Mouse (Mus musculus): ENCODE measurements at regions not wholly inside any gene's neighbourhood (a gene's known extent, or its start where the extent isn't known, plus 50 kb on each side); places are given as distances from the start of the nearest gene placed in this dataset.

DNA sequence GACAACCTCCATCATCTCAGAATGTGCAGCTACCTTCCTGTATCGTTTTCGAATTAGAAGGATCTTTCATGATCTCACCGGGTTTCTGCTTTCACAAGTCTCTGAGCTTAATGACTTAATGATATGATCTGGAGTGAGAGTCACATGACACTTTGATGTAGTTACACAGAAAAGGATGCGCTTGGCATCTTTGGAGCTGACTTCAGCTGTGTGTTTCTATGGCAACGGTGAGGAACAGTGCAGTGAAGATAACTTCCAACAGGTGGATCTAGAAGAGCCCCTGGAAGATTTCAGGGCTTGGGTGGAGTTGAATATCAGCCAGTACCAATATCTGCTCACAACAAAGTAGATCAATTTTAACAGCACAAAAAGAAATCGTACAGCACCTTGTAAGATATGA, 449.1 kb upstream of the Adamts9 start:
- no peak for DNase-seq
- no peak overlapping the region for H3K27ac ChIP-seq (ENCODE audit: insufficient read depth, low read length)
- WGBS = 85% methylated on average over 6 of the region's 6 CpGs
- no peaks in the 10 kb centered on the region; the same call in 1 of the 2 replicates for H3K27me3 ChIP-seq (ENCODE audit: control insufficient read depth, insufficient read depth, low read length)
- no peaks in the 10 kb centered on the region for H3K4me1 ChIP-seq (ENCODE audit: control insufficient read depth, insufficient read depth, low read length)
- H3K4me3 ChIP-seq (replicated peaks; ENCODE audit: insufficient read depth, low read depth, low read length) = no peak overlapping the region
- no peak for TF ChIP-seq CTCF (IDR thresholded peaks at IDR 0.05; ENCODE audit: borderline replicate concordance, insufficient read depth, low read depth, low read length)
- TF ChIP-seq POLR2A (IDR thresholded peaks at IDR 0.05; ENCODE audit: borderline replicate concordance, insufficient read depth, low read length) = no peak

DNA sequence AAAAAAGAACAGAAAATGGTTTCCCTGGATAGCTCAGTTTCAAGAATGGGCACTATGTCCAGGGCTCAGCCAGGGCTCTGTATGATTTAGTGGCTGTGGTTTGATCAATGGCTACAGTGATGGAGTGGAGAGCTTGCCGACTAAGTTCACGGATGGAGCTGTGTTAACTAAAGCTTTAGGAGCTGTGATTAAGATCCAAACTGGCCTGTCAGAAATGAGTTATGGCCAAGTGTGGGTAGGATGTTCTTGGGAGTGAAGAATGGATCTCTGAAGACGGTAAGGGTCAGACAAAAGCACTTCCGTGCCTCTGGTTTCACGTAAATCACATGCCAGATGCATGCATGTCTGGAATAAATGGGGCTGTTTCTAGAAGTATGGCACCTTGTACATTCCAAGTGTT, 447.9 kb upstream of the Adamts9 start:
- Histone ChIP-seq H3K4me3 (replicated peaks; ENCODE audit: insufficient read depth, low read depth, low read length) (no peak overlapping the region), H3K27me3 (ENCODE audit: control insufficient read depth, insufficient read depth, low read length) (no peaks in the 10 kb centered on the region; the same call in 1 of the 2 replicates), H3K4me1 (ENCODE audit: control insufficient read depth, insufficient read depth, low read length) (no peaks in the 10 kb centered on the region), H3K27ac (ENCODE audit: insufficient read depth, low read length) (no peak overlapping the region)
- no peak for TF ChIP-seq POLR2A (IDR thresholded peaks at IDR 0.05; ENCODE audit: borderline replicate concordance, insufficient read depth, low read length)
- TF ChIP-seq CTCF (IDR thresholded peaks at IDR 0.05; ENCODE audit: borderline replicate concordance, insufficient read depth, low read depth, low read length) = no peak
- no peak for DNase-seq
- 95% methylated on average over 5 of the region's 5 CpGs for WGBS

DNA sequence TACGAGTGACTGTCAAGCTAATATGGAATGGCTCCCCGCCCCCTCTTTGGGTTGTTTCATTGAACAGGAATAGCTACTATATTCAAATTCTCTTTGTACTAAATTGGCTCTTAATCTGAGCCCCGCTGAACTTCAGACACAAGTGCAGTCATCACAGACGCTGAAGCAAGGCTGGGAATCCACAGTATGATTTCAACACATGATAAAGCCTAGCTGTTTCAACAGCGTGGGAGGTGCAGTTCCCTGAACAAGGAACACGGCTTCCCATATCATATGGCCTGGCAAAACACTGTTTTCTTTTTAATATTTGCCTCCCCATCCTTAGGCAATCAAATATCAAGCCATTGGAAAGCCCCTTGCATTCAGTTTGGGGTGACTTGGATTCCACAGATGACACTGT, 428.0 kb upstream of the Adamts9 start:
- TF ChIP-seq CTCF (IDR thresholded peaks at IDR 0.05; ENCODE audit: borderline replicate concordance, insufficient read depth, low read depth, low read length) = no peak
- no peak for TF ChIP-seq POLR2A (IDR thresholded peaks at IDR 0.05; ENCODE audit: borderline replicate concordance, insufficient read depth, low read length)
- no peak for DNase-seq
- Histone ChIP-seq H3K4me1 (ENCODE audit: control insufficient read depth, insufficient read depth, low read length) (no peaks in the 10 kb centered on the region), H3K27me3 (ENCODE audit: control insufficient read depth, insufficient read depth, low read length) (no peaks in the 10 kb centered on the region), H3K27ac (ENCODE audit: insufficient read depth, low read length) (no peak overlapping the region), H3K4me3 (replicated peaks; ENCODE audit: insufficient read depth, low read depth, low read length) (no peak overlapping the region)
- 86% methylated on average over 6 of the region's 6 CpGs for WGBS

DNA sequence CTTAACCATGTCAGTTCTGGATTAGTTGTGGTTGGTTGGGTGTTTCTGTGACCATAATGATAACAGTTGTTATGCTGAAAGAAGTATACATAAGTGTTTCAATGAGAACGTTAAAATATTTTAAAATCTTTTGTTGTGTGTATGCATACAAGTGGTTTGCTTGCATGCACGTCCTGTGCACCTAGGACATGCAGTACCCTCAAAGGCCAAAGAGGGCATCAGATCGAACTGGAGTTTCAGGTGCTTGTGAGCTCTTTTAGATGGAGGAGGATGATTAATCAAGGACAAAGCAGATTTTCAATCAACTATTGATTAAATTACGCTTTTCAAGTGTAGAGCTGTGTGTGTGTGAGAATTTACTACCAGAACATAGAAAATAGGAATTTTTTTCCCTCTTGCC, 420.6 kb upstream of the Adamts9 start:
- Histone ChIP-seq H3K4me1 (ENCODE audit: control insufficient read depth, insufficient read depth, low read length) (no peaks in the 10 kb centered on the region), H3K27ac (ENCODE audit: insufficient read depth, low read length) (no peak overlapping the region)
- no peak for DNase-seq

DNA sequence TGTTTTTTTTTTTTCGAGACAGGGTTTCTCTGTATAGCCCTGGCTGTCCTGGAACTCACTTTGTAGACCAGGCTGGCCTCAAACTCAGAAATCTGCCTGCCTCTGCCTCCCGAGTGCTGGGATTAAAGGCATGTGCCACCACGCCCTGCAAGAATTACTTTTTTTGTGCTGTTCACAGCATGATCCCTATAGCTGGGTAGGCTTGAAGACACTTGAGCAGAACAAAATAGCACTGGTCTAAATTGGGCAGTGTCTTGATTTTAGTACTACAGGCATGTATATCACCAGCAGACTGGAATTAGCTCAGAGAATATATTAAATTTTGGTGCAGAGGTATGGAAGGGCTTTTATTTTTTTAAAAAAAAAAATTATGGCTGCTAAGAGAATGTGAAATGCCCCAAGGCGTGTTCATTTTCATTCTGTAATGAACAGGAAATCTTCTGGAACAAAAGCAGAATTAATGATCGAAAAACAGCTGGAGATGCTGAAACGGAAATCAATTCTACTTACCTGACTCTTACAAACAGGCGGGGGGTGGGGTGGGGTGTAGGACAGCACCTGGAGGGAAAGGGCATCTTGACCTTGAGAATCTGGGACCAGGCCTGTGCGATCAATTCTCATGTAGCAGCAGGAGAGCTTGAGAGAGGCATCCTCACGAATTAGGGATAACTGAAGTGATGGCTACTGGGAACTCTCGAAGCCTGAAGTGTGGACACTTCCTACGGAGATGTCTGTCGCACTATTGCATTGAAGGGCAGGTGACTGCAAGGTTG, 410.2 kb upstream of the Adamts9 start:
- Histone ChIP-seq H3K27me3 (ENCODE audit: control insufficient read depth, insufficient read depth, low read length) (no peaks in the 10 kb centered on the region), H3K4me3 (replicated peaks; ENCODE audit: insufficient read depth, low read depth, low read length) (no peak overlapping the region), H3K27ac (ENCODE audit: insufficient read depth, low read length) (no peak overlapping the region), H3K4me1 (ENCODE audit: control insufficient read depth, insufficient read depth, low read length) (no peaks in the 10 kb centered on the region)
- TF ChIP-seq CTCF (IDR thresholded peaks at IDR 0.05; ENCODE audit: borderline replicate concordance, insufficient read depth, low read depth, low read length) = no peak
- TF ChIP-seq POLR2A (IDR thresholded peaks at IDR 0.05; ENCODE audit: borderline replicate concordance, insufficient read depth, low read length) = no peak
- WGBS = 81% methylated on average over 12 of the region's 12 CpGs
- DNase-seq = no peak

More for the DNA sequence above, 420.6 kb upstream of the Adamts9 start:
- Histone ChIP-seq H3K4me3 (replicated peaks; ENCODE audit: insufficient read depth, low read depth, low read length) (no peak overlapping the region), H3K27me3 (ENCODE audit: control insufficient read depth, insufficient read depth, low read length) (no peaks in the 10 kb centered on the region)
- TF ChIP-seq POLR2A (IDR thresholded peaks at IDR 0.05; ENCODE audit: borderline replicate concordance, insufficient read depth, low read length) (no peak), CTCF (IDR thresholded peaks at IDR 0.05; ENCODE audit: borderline replicate concordance, insufficient read depth, low read depth, low read length) (no peak)
- WGBS = 65% methylated on average over 4 of the region's 4 CpGs

DNA sequence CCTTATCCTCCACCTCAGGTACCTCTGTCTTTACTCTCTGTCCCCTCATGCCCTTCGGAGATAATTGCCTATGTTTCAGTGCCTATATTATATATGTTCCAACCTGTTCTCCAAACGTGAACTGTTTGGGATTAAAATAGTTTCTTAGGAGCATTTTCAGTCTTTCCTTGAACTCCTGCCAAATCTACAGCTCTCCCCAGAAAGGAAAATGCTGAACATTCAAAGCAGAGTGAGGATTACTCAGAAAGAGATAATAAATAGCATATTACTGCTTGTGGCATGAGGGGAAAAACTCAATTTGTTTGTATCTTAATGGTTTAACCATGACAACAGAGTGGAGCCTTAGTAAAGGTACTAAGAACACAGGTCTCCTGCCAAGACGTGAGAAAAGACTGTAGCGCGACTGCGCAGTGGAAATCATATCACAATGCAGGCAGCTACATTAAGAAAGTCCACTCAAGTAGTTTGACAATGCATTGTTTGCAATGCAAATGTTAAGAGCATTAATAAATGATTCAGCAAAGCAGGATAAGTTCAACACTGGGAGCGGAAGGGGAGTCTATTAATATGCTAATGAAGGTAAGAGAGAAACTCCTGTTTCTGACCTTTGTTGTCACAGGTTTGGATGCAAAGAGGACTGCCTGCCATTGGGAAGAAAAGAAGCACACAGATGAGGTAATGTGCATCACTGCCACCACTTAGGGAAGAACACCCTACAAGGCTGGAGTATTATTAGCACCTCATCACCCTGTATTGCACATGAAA, 406.8 kb upstream of the Adamts9 start:
- 52% methylated on average over 7 of the region's 7 CpGs for WGBS
- H3K27me3 ChIP-seq (ENCODE audit: control insufficient read depth, insufficient read depth, low read length) = no peaks in the 10 kb centered on the region
- DNase-seq = no peak

DNA sequence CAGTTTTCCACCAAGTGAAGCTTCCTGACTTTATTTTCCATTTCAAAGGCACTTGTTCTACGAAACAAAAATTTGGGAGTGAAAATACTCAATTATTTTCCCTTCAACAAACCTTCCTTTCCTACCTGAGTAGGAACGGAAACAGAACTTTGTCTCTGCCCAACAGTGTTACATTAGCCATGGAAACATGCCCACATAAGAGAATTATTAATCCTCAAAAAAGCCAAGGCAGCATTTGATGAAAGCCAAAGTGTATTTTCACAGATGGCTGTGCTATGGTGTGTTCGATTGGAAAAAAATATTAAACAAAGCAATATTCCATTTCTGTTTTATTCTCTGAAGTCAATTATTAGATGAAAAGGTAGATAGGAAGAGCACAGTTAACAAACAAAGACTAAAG, 404.8 kb upstream of the Adamts9 start:
- no peaks in the 10 kb centered on the region for H3K27me3 ChIP-seq (ENCODE audit: control insufficient read depth, insufficient read depth, low read length)
- no peaks in the 10 kb centered on the region for H3K4me1 ChIP-seq (ENCODE audit: control insufficient read depth, insufficient read depth, low read length)
- H3K4me3 ChIP-seq (replicated peaks; ENCODE audit: insufficient read depth, low read depth, low read length) = no peak overlapping the region
- DNase-seq = no peak
- WGBS = 85% methylated on average over 3 of the region's 3 CpGs
- no peak overlapping the region for H3K27ac ChIP-seq (ENCODE audit: insufficient read depth, low read length)
- no peak for TF ChIP-seq CTCF (IDR thresholded peaks at IDR 0.05; ENCODE audit: borderline replicate concordance, insufficient read depth, low read depth, low read length)
- no peak for TF ChIP-seq POLR2A (IDR thresholded peaks at IDR 0.05; ENCODE audit: borderline replicate concordance, insufficient read depth, low read length)

More for the DNA sequence above, 406.8 kb upstream of the Adamts9 start:
- Histone ChIP-seq H3K4me3 (replicated peaks; ENCODE audit: insufficient read depth, low read depth, low read length) (no peak overlapping the region), H3K4me1 (ENCODE audit: control insufficient read depth, insufficient read depth, low read length) (no peaks in the 10 kb centered on the region), H3K27ac (ENCODE audit: insufficient read depth, low read length) (no peak overlapping the region)
- no peak for TF ChIP-seq CTCF (IDR thresholded peaks at IDR 0.05; ENCODE audit: borderline replicate concordance, insufficient read depth, low read depth, low read length)
- TF ChIP-seq POLR2A (IDR thresholded peaks at IDR 0.05; ENCODE audit: borderline replicate concordance, insufficient read depth, low read length) = no peak

DNA sequence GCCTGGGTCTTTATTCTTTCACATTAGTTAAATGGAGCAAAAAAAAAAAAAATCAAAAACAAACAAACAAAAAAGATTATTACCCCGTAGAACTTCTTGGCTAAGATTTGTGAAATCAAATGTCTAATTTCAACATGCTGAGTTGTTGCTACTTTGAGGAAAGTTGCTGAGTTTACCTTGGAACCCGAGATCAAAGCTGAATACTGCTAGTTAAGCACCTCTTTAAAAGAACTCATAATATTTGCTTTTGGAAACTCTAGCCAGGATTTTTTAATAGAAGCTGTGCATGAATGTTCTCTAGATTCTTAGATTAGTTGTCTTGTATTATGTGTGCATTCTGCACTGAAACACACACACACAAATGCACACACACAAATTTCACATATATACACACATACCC, 385.4 kb upstream of the Adamts9 start:
- no peak for DNase-seq
- Histone ChIP-seq H3K4me3 (replicated peaks; ENCODE audit: insufficient read depth, low read depth, low read length) (no peak overlapping the region), H3K4me1 (ENCODE audit: control insufficient read depth, insufficient read depth, low read length) (no peaks in the 10 kb centered on the region), H3K27me3 (ENCODE audit: control insufficient read depth, insufficient read depth, low read length) (no peaks in the 10 kb centered on the region), H3K27ac (ENCODE audit: insufficient read depth, low read length) (no peak overlapping the region)
- TF ChIP-seq POLR2A (IDR thresholded peaks at IDR 0.05; ENCODE audit: borderline replicate concordance, insufficient read depth, low read length) = no peak
- WGBS = 84% methylated on average over 2 of the region's 2 CpGs

Data from cerebellum, adult 2 months (tissue).